Mouse (Mus musculus): Measurements from ENCODE around the gene Dctn3.
A peak's percentile ranks its signal among the peaks of the same experiment; 100 is the strongest.

GRCm38 (mm10) chr4:41714276-41714675, 8.7 kb downstream of the Dctn3 start:
- TF ChIP-seq CTCF (IDR thresholded peaks at IDR 0.05; ENCODE audit: control insufficient read depth, insufficient read depth, low read length), result peak; percentile 80
- TF ChIP-seq POLR2A (IDR thresholded peaks at IDR 0.05; ENCODE audit: borderline replicate concordance, control insufficient read depth, low read depth, low read length), result no peak

Data from bone marrow, adult 2 months (tissue).